Mouse (Mus musculus) limb, embryonic 13.5 days (tissue): ENCODE measurements around the gene Ccdc8. TPM values are rescaled to one million over a fixed set of nuclear protein-coding genes. Genes with fewer than 3 reads are reported as not detected.
A peak's percentile ranks its signal among the peaks of the same experiment; 100 is the strongest.
"Not testable (repeated sequence)": the region's sequence is repeated elsewhere in the genome, so short reads cannot be mapped to it uniquely, and the experiment has no call there.

ENCODE experiments used
- ATAC-seq: fragments of 200-750 bp; cut with Nextera tagmentation; 2 replicates; pipeline ENCODE4 v1.8.0; 2017; ENCODE audit warnings: low read depth, moderate number of reproducible peaks, moderate TSS enrichment; ENCODE audit not compliant: low FRiP score
- H3K27ac ChIP-seq: fragments of 300-500 bp; sonication (generic); 2 replicates; pipeline ENCODE4 v1.5.1; 2015; ENCODE audit warnings: inconsistent platforms, mild to moderate bottlenecking, moderate library complexity
- H3K27me3 ChIP-seq: fragments of 300-500 bp; sonication (generic); 2 replicates; pipeline ENCODE4 v1.6.1; 2015; ENCODE audit warnings: mild to moderate bottlenecking, inconsistent platforms
- H3K36me3 ChIP-seq: fragments of 300-500 bp; sonication (generic); 2 replicates; pipeline ENCODE4 v1.6.1; 2015; ENCODE audit warnings: inconsistent platforms, mild to moderate bottlenecking, moderate library complexity
- H3K4me1 ChIP-seq: fragments of 300-500 bp; sonication (generic); 2 replicates; pipeline ENCODE4 v1.6.1; 2015; ENCODE audit warnings: inconsistent platforms
- H3K4me2 ChIP-seq: fragments of 300-500 bp; sonication (generic); replicated peaks from 2 replicates; pipeline ENCODE4 v1.6.1; 2015; ENCODE audit warnings: inconsistent platforms, mild to moderate bottlenecking, moderate library complexity
- H3K4me3 ChIP-seq: fragments of 300-500 bp; sonication (generic); 2 replicates; pipeline ENCODE4 v1.5.1; 2015; ENCODE audit warnings: moderate library complexity, mild to moderate bottlenecking, inconsistent platforms
- H3K9ac ChIP-seq: fragments of 300-500 bp; sonication (generic); 2 replicates; pipeline ENCODE4 v1.6.1; 2015; ENCODE audit warnings: mild to moderate bottlenecking, inconsistent platforms
- H3K9me3 ChIP-seq: fragments of 300-500 bp; sonication (generic); 2 replicates; pipeline ENCODE4 v1.6.1; 2016; ENCODE audit warnings: inconsistent platforms
- WGBS: fragments of 180-500 bp; shearing (Covaris S2); methylation state at CpG from one replicate; pipeline ENCODE4 v1.1.7; 2015; 5-methylcytosine and 5-hydroxymethylcytosine counted together
- polyA plus RNA-seq: library from polyadenylated mRNA; unstranded; fragments of >200 nt; fragmentation: Nextera tagmentation; extraction: Ambion mirVana; gene quantifications from 2 replicates; pipeline ENCODE4 v1.2.1, GENCODE M21; 2015

Gene Ccdc8
- polyA plus RNA-seq, 1 experiment from 2014 or later = 33.0 TPM

- Histone ChIP-seq H3K27me3 (peaks cover 38% of the 10 kb centered on the region), H3K9ac (no peak overlapping the region), H3K4me2 (peak overlapping the region; percentile 37; the same call in 1 of the 2 replicates), H3K4me1 (peaks cover 42% of the 10 kb centered on the region), H3K9me3 (0 out of 2 replicates have a peak, but pooled peaks cover 6% of the 10 kb centered on the region), H3K36me3 (no peaks in the 10 kb centered on the region), H3K27ac (no peak overlapping the region), H3K4me3 (peak overlapping the region; percentile 9; the same call in 1 of the 2 replicates)
- WGBS = 23% methylated on average over 18 of the region's 18 CpGs
- ATAC-seq = peak; percentile 16; the same call in 1 of the 2 replicates
Measured at GRCm38 (mm10) chr7:16950861-16951635, 41.5 kb upstream of the Ccdc8 start.

GRCm38 (mm10) chr7:16953776-16954175 lies 38.7 kb upstream of the Ccdc8 start:
- H3K9me3 ChIP-seq, H3K36me3 ChIP-seq, ATAC-seq, H3K4me3 ChIP-seq, H3K9ac ChIP-seq, H3K4me2 ChIP-seq, H3K27ac ChIP-seq: not testable (repeated sequence)
- WGBS = 62% methylated on average over 2 of the region's 2 CpGs
- Histone ChIP-seq H3K27me3 (peaks cover 11% of the 10 kb centered on the region), H3K4me1 (peaks cover 17% of the 10 kb centered on the region)

GRCm38 (mm10) chr7:16955712-16956111 lies 36.8 kb upstream of the Ccdc8 start:
- H3K36me3 ChIP-seq = no peaks in the 10 kb centered on the region
- ATAC-seq = no peak
- no peaks in the 10 kb centered on the region for H3K27me3 ChIP-seq
- no peak overlapping the region for H3K9ac ChIP-seq
- no peak overlapping the region for H3K4me2 ChIP-seq
- 0 out of 2 replicates have a peak, but pooled peaks cover 6% of the 10 kb centered on the region for H3K9me3 ChIP-seq
- H3K4me3 ChIP-seq = no peak overlapping the region
- WGBS = 81% methylated on average over 4 of the region's 4 CpGs
- H3K27ac ChIP-seq = no peak overlapping the region
- H3K4me1 ChIP-seq = peaks cover 9% of the 10 kb centered on the region

GRCm38 (mm10) chr7:16956410-16957265 lies 35.9 kb upstream of the Ccdc8 start:
- Histone ChIP-seq H3K4me3 (no peak overlapping the region), H3K4me2 (no peak overlapping the region), H3K4me1 (peaks cover 9% of the 10 kb centered on the region), H3K27ac (peak overlapping the region; percentile 6; the same call in 1 of the 2 replicates), H3K27me3 (no peaks in the 10 kb centered on the region), H3K9ac (no peak overlapping the region), H3K9me3 (0 out of 2 replicates have a peak, but pooled peaks cover 6% of the 10 kb centered on the region), H3K36me3 (no peaks in the 10 kb centered on the region)
- WGBS = 57% methylated on average over 15 of the region's 15 CpGs
- ATAC-seq = peak; percentile 60; the same call in 1 of the 2 replicates

- Histone ChIP-seq H3K4me3 (0 out of 2 replicates have a peak within 1 kb of the TSS, but pooled peaks have one; percentile 15), H3K27ac (no peak within 1 kb of the TSS), H3K36me3 (no peaks in the 10 kb centered on the region), H3K9ac (peak within 1 kb of the TSS; percentile 25; the same call in 1 of the 2 replicates), H3K9me3 (0 out of 2 replicates have a peak, but pooled peaks cover 5% of the 10 kb centered on the region), H3K4me2 (peak within 1 kb of the TSS; percentile 48), H3K27me3 (no peaks in the 10 kb centered on the region), H3K4me1 (peaks cover 9% of the 10 kb centered on the region)
- WGBS = 17% methylated on average over 17 of the region's 17 CpGs
- peak; percentile 35; the same call in 1 of the 2 replicates for ATAC-seq
Measured at GRCm38 (mm10) chr7:16959539-16960187, 32.8 kb upstream of the Ccdc8 start, which contains the start of gene Pnmal1. Pnmal1 (plus strand) TSS chr7:16959679.

- H3K27me3 ChIP-seq = no peaks in the 10 kb centered on the region
- H3K9me3 ChIP-seq = no peaks in the 10 kb centered on the region
- no peaks in the 10 kb centered on the region for H3K36me3 ChIP-seq
- no peak overlapping the region for H3K4me3 ChIP-seq
- H3K4me1 ChIP-seq = peaks cover 9% of the 10 kb centered on the region
- H3K27ac ChIP-seq = no peak overlapping the region
- H3K4me2 ChIP-seq = no peak overlapping the region
- no peak for ATAC-seq
- 71% methylated on average over 5 of the region's 5 CpGs for WGBS
- H3K9ac ChIP-seq = no peak overlapping the region
Measured at GRCm38 (mm10) chr7:16961678-16962077, 30.8 kb upstream of the Ccdc8 start.

- Histone ChIP-seq H3K4me3 (no peak overlapping the region), H3K9me3 (no peaks in the 10 kb centered on the region), H3K27ac (no peak overlapping the region), H3K4me2 (no peak overlapping the region), H3K27me3 (no peaks in the 10 kb centered on the region), H3K36me3 (no peaks in the 10 kb centered on the region), H3K9ac (no peak overlapping the region), H3K4me1 (no peaks in the 10 kb centered on the region)
- WGBS = 85% methylated on average over 6 of the region's 6 CpGs
- no peak for ATAC-seq
Measured at GRCm38 (mm10) chr7:16968414-16968813, 24.1 kb upstream of the Ccdc8 start.

GRCm38 (mm10) chr7:16971160-16971559 lies 21.3 kb upstream of the Ccdc8 start:
- no peaks in the 10 kb centered on the region for H3K27me3 ChIP-seq
- 86% methylated on average over 3 of the region's 3 CpGs for WGBS
- H3K4me1 ChIP-seq = no peaks in the 10 kb centered on the region
- H3K9me3 ChIP-seq = no peaks in the 10 kb centered on the region
- H3K4me3 ChIP-seq = no peak overlapping the region
- H3K9ac ChIP-seq = no peak overlapping the region
- ATAC-seq = no peak
- H3K4me2 ChIP-seq = no peak overlapping the region
- H3K27ac ChIP-seq = no peak overlapping the region
- no peaks in the 10 kb centered on the region for H3K36me3 ChIP-seq

GRCm38 (mm10) chr7:16974018-16974417 lies 18.5 kb upstream of the Ccdc8 start:
- H3K27me3 ChIP-seq = no peaks in the 10 kb centered on the region
- H3K4me2 ChIP-seq = no peak overlapping the region
- 67% methylated on average over 6 of the region's 6 CpGs for WGBS
- no peak overlapping the region for H3K4me3 ChIP-seq
- ATAC-seq = peak; percentile 72
- H3K9ac ChIP-seq = no peak overlapping the region
- no peak overlapping the region for H3K27ac ChIP-seq
- no peaks in the 10 kb centered on the region for H3K4me1 ChIP-seq
- no peaks in the 10 kb centered on the region for H3K36me3 ChIP-seq
- H3K9me3 ChIP-seq = no peaks in the 10 kb centered on the region

- Histone ChIP-seq H3K27ac (no peak overlapping the region), H3K4me2 (no peak overlapping the region), H3K36me3 (no peaks in the 10 kb centered on the region), H3K9ac (no peak overlapping the region), H3K4me3 (no peak overlapping the region), H3K27me3 (no peaks in the 10 kb centered on the region), H3K9me3 (no peaks in the 10 kb centered on the region), H3K4me1 (peaks cover 15% of the 10 kb centered on the region)
- ATAC-seq = no peak
- WGBS = 64% methylated on average over 8 of the region's 8 CpGs
Measured at GRCm38 (mm10) chr7:16976298-16976697, 16.2 kb upstream of the Ccdc8 start.

GRCm38 (mm10) chr7:16978173-16978572 lies 14.3 kb upstream of the Ccdc8 start:
- H3K27me3 ChIP-seq = no peaks in the 10 kb centered on the region
- peaks cover 25% of the 10 kb centered on the region for H3K4me1 ChIP-seq
- no peak for ATAC-seq
- H3K9ac ChIP-seq = no peak overlapping the region
- no peak overlapping the region for H3K4me3 ChIP-seq
- H3K36me3 ChIP-seq = no peaks in the 10 kb centered on the region
- no peak overlapping the region for H3K4me2 ChIP-seq
- no peaks in the 10 kb centered on the region for H3K9me3 ChIP-seq
- 82% methylated on average over 6 of the region's 6 CpGs for WGBS
- H3K27ac ChIP-seq = no peak overlapping the region
